Mouse (Mus musculus) liver (tissue): ENCODE measurements at regions not wholly inside any gene's neighbourhood (a gene's known extent, or its start where the extent isn't known, plus 50 kb on each side); places are given as distances from the start of the nearest gene placed in this dataset.

Experiments used
- DNase-seq: peaks from one replicate; pipeline ENCODE4 v3.0.0-alpha.2; 2020; ENCODE audit warnings: mixed read lengths

DNA sequence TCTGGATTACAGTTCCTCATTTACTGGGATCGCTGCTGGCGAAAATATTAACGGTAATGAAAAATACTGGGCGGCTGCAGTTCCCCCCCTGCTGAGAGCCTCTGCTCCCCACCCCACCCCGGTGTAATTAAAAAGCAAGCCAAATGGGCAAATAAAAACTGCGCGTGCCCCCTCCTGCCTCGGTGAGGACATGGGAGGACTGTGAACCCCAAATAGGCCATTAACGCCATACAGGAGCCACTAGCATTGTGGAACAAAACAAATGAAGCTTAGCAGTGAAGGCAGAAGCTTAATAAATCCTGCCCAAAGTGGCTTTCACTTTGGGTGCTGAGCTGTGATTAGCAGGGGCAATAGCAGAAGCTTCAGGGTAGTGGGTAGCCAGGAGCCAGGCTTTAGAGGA is 52.3 kb upstream of the Sdk2 start:
- DNase-seq, result no peak
